Mouse (Mus musculus): ENCODE data around the gene Twnk. TPM values are rescaled to one million over a fixed set of nuclear protein-coding genes. Genes with fewer than 3 reads are reported as not detected.
A peak's percentile ranks its signal among the peaks of the same experiment; 100 is the strongest.

Twnk gene
- polyA plus RNA-seq, 1 experiment from 2014 or later, result 10.4 TPM

GRCm38 (mm10) chr19:45025937-45026568 is 20.6 kb downstream of the Twnk start:
- Histone ChIP-seq H3K4me2 (no peak overlapping the region), H3K36me3 (replicated peaks) (peaks cover 16% of the 10 kb centered on the region; the same call in 1 of the 2 replicates), H3K4me3 (replicated peaks) (no peak overlapping the region), H3K4me1 (replicated peaks) (peaks cover 13% of the 10 kb centered on the region), H3K27ac (replicated peaks) (no peak overlapping the region), H3K9ac (no peak overlapping the region), H3K9me3 (replicated peaks) (no peaks in the 10 kb centered on the region), H3K27me3 (no peaks in the 10 kb centered on the region)
- no peak for ATAC-seq (ENCODE audit: insufficient read depth)
- 86% methylated on average over 37 of the region's 37 CpGs for WGBS (ENCODE audit: insufficient replicate concordance)

- Histone ChIP-seq H3K4me3 (replicated peaks) (no peak overlapping the region), H3K36me3 (replicated peaks) (peaks cover 16% of the 10 kb centered on the region; the same call in 1 of the 2 replicates), H3K27me3 (no peaks in the 10 kb centered on the region), H3K9ac (no peak overlapping the region), H3K27ac (replicated peaks) (no peak overlapping the region), H3K4me1 (replicated peaks) (peaks cover 20% of the 10 kb centered on the region), H3K9me3 (replicated peaks) (no peaks in the 10 kb centered on the region), H3K4me2 (no peak overlapping the region)
- ATAC-seq (ENCODE audit: insufficient read depth), result no peak
- WGBS (ENCODE audit: insufficient replicate concordance), result 60% methylated on average over 6 of the region's 6 CpGs
These were observed 21.7 kb downstream of the Twnk start for GRCm38 (mm10) chr19:45026958-45027670.

- peaks cover 16% of the 10 kb centered on the region; the same call in 1 of the 2 replicates for H3K36me3 ChIP-seq (replicated peaks)
- ATAC-seq (ENCODE audit: insufficient read depth), result no peak
- H3K4me2 ChIP-seq, result no peak overlapping the region
- no peak overlapping the region for H3K9ac ChIP-seq
- no peak overlapping the region for H3K27ac ChIP-seq (replicated peaks)
- H3K27me3 ChIP-seq, result no peaks in the 10 kb centered on the region
- no peaks in the 10 kb centered on the region for H3K9me3 ChIP-seq (replicated peaks)
- WGBS (ENCODE audit: insufficient replicate concordance), result 77% methylated on average over 6 of the region's 6 CpGs
- no peak overlapping the region for H3K4me3 ChIP-seq (replicated peaks)
- peaks cover 20% of the 10 kb centered on the region for H3K4me1 ChIP-seq (replicated peaks)
These were observed 22.4 kb downstream of the Twnk start for GRCm38 (mm10) chr19:45027848-45028247.

- Histone ChIP-seq H3K4me3 (replicated peaks) (no peak overlapping the region), H3K9ac (no peak overlapping the region), H3K4me1 (replicated peaks) (peaks cover 19% of the 10 kb centered on the region), H3K27ac (replicated peaks) (no peak overlapping the region), H3K4me2 (no peak overlapping the region), H3K27me3 (no peaks in the 10 kb centered on the region), H3K36me3 (replicated peaks) (peaks cover 16% of the 10 kb centered on the region; the same call in 1 of the 2 replicates), H3K9me3 (replicated peaks) (no peaks in the 10 kb centered on the region)
- no peak for ATAC-seq (ENCODE audit: insufficient read depth)
- 66% methylated on average over 19 of the region's 19 CpGs for WGBS (ENCODE audit: insufficient replicate concordance)
These were observed 23.3 kb downstream of the Twnk start for GRCm38 (mm10) chr19:45028746-45029145.

- peaks cover 16% of the 10 kb centered on the region; the same call in 1 of the 2 replicates for H3K36me3 ChIP-seq (replicated peaks)
- no peak overlapping the region for H3K4me2 ChIP-seq
- H3K27me3 ChIP-seq, result no peaks in the 10 kb centered on the region
- H3K27ac ChIP-seq (replicated peaks), result no peak overlapping the region
- H3K4me1 ChIP-seq (replicated peaks), result peaks cover 18% of the 10 kb centered on the region
- H3K9ac ChIP-seq, result no peak overlapping the region
- no peaks in the 10 kb centered on the region for H3K9me3 ChIP-seq (replicated peaks)
- no peak overlapping the region for H3K4me3 ChIP-seq (replicated peaks)
- ATAC-seq (ENCODE audit: insufficient read depth), result no peak; the same call in 1 of the 2 replicates
- WGBS (ENCODE audit: insufficient replicate concordance), result 45% methylated on average over 9 of the region's 9 CpGs
These were observed 24.1 kb downstream of the Twnk start for GRCm38 (mm10) chr19:45029571-45029970.

GRCm38 (mm10) chr19:45030111-45030510 is 24.6 kb downstream of the Twnk start:
- 25% methylated on average over 8 of the region's 8 CpGs for WGBS (ENCODE audit: insufficient replicate concordance)
- no peaks in the 10 kb centered on the region for H3K27me3 ChIP-seq
- H3K4me1 ChIP-seq (replicated peaks), result peaks cover 18% of the 10 kb centered on the region
- H3K36me3 ChIP-seq (replicated peaks), result peaks cover 13% of the 10 kb centered on the region; the same call in 1 of the 2 replicates
- H3K4me2 ChIP-seq, result no peak overlapping the region
- no peak overlapping the region for H3K9ac ChIP-seq
- no peak for ATAC-seq (ENCODE audit: insufficient read depth)
- no peak overlapping the region for H3K27ac ChIP-seq (replicated peaks)
- H3K9me3 ChIP-seq (replicated peaks), result no peaks in the 10 kb centered on the region
- H3K4me3 ChIP-seq (replicated peaks), result no peak overlapping the region

- ATAC-seq (ENCODE audit: insufficient read depth), result no peak
- Histone ChIP-seq H3K27me3 (peaks cover 4% of the 10 kb centered on the region; the same call in 1 of the 2 replicates), H3K9me3 (replicated peaks) (no peaks in the 10 kb centered on the region), H3K4me1 (replicated peaks) (peaks cover 18% of the 10 kb centered on the region), H3K27ac (replicated peaks) (no peak overlapping the region), H3K9ac (no peak overlapping the region), H3K4me2 (peak overlapping the region; percentile 53), H3K36me3 (replicated peaks) (peaks cover 6% of the 10 kb centered on the region; the same call in 1 of the 2 replicates), H3K4me3 (replicated peaks) (peak overlapping the region; percentile 21; the same call in 1 of the 2 replicates)
- WGBS (ENCODE audit: insufficient replicate concordance), result 35% methylated on average over 20 of the region's 20 CpGs
These were observed 25.6 kb downstream of the Twnk start for GRCm38 (mm10) chr19:45030746-45031693.

GRCm38 (mm10) chr19:45031780-45032179 is 26.3 kb downstream of the Twnk start:
- Histone ChIP-seq H3K27me3 (peaks cover 7% of the 10 kb centered on the region; the same call in 1 of the 2 replicates), H3K4me3 (replicated peaks) (no peak overlapping the region), H3K9ac (no peak overlapping the region), H3K36me3 (replicated peaks) (no peaks in the 10 kb centered on the region), H3K4me1 (replicated peaks) (peaks cover 18% of the 10 kb centered on the region), H3K27ac (replicated peaks) (no peak overlapping the region), H3K9me3 (replicated peaks) (no peaks in the 10 kb centered on the region), H3K4me2 (no peak overlapping the region)
- WGBS (ENCODE audit: insufficient replicate concordance), result 23% methylated on average over 4 of the region's 4 CpGs
- ATAC-seq (ENCODE audit: insufficient read depth), result no peak

- H3K4me3 ChIP-seq (replicated peaks), result no peak overlapping the region
These were observed 27.3 kb downstream of the Twnk start for GRCm38 (mm10) chr19:45032570-45033332.

GRCm38 (mm10) chr19:45036867-45037266 is 31.4 kb downstream of the Twnk start:
- Histone ChIP-seq H3K27ac (replicated peaks) (no peak overlapping the region), H3K36me3 (replicated peaks) (no peaks in the 10 kb centered on the region), H3K4me3 (replicated peaks) (no peak overlapping the region), H3K27me3 (peaks cover 41% of the 10 kb centered on the region), H3K4me2 (no peak overlapping the region), H3K4me1 (replicated peaks) (no peaks in the 10 kb centered on the region), H3K9me3 (replicated peaks) (no peaks in the 10 kb centered on the region), H3K9ac (no peak overlapping the region)
- 34% methylated on average over 16 of the region's 16 CpGs for WGBS (ENCODE audit: insufficient replicate concordance)
- no peak for ATAC-seq (ENCODE audit: insufficient read depth)

More at GRCm38 (mm10) chr19:45032570-45033332, 27.3 kb downstream of the Twnk start:
- H3K9ac ChIP-seq, result no peak overlapping the region
- no peaks in the 10 kb centered on the region for H3K36me3 ChIP-seq (replicated peaks)
- no peak overlapping the region for H3K27ac ChIP-seq (replicated peaks)
- ATAC-seq (ENCODE audit: insufficient read depth), result no peak
- H3K27me3 ChIP-seq, result peaks cover 10% of the 10 kb centered on the region
- peaks cover 18% of the 10 kb centered on the region for H3K4me1 ChIP-seq (replicated peaks)
- no peaks in the 10 kb centered on the region for H3K9me3 ChIP-seq (replicated peaks)
- H3K4me2 ChIP-seq, result no peak overlapping the region
- WGBS (ENCODE audit: insufficient replicate concordance), result 61% methylated on average over 17 of the region's 17 CpGs
